Mouse (Mus musculus): ENCODE data around the gene Asic2.

The Asic2 gene

GRCm38 (mm10) chr11:80973273-80973672 lies 995.0 kb downstream of the Asic2 start:
- DNase-seq, result no peak

GRCm38 (mm10) chr11:80967544-80967943 lies 1000.7 kb downstream of the Asic2 start:
- DNase-seq, result no peak

GRCm38 (mm10) chr11:80966040-80966439 lies 1002.2 kb downstream of the Asic2 start:
- DNase-seq, result no peak

GRCm38 (mm10) chr11:80961326-80961725 lies 1006.9 kb downstream of the Asic2 start:
- DNase-seq, result no peak

- DNase-seq, result no peak
These were observed 1010.1 kb downstream of the Asic2 start for GRCm38 (mm10) chr11:80958086-80958671.

- no peak for DNase-seq
These were observed 1012.3 kb downstream of the Asic2 start for GRCm38 (mm10) chr11:80955915-80956314.

GRCm38 (mm10) chr11:80954147-80954546 lies 1014.1 kb downstream of the Asic2 start:
- no peak for DNase-seq

- DNase-seq, result peak in 1 of 2 experiments; percentile 4
These were observed 1019.1 kb downstream of the Asic2 start for GRCm38 (mm10) chr11:80949068-80949738.

- DNase-seq, result no peak
These were observed 1020.2 kb downstream of the Asic2 start for GRCm38 (mm10) chr11:80948103-80948502.

- no peak for DNase-seq
These were observed 1022.1 kb downstream of the Asic2 start for GRCm38 (mm10) chr11:80946163-80946562.

- DNase-seq, result no peak
These were observed 1044.8 kb downstream of the Asic2 start for GRCm38 (mm10) chr11:80923286-80923951.

GRCm38 (mm10) chr11:80918332-80918731 lies 1049.9 kb downstream of the Asic2 start:
- DNase-seq, result no peak

- peak in 1 of 2 experiments; percentile 13 for DNase-seq
These were observed 1050.6 kb downstream of the Asic2 start for GRCm38 (mm10) chr11:80917688-80918087.

GRCm38 (mm10) chr11:80913408-80914024 lies 1054.7 kb downstream of the Asic2 start:
- no peak for DNase-seq

- no peak for DNase-seq
These were observed 1055.5 kb downstream of the Asic2 start for GRCm38 (mm10) chr11:80912721-80913120.

- no peak for DNase-seq
These were observed 1060.4 kb downstream of the Asic2 start for GRCm38 (mm10) chr11:80907820-80908219.

- peak; percentile 16 to 60 for DNase-seq
These were observed 1061.8 kb downstream of the Asic2 start for GRCm38 (mm10) chr11:80906456-80906855.

GRCm38 (mm10) chr11:80904559-80904958 lies 1063.7 kb downstream of the Asic2 start:
- no peak for DNase-seq

GRCm38 (mm10) chr11:80903426-80903825 lies 1064.8 kb downstream of the Asic2 start:
- no peak for DNase-seq

- DNase-seq, result no peak
These were observed 1065.6 kb downstream of the Asic2 start for GRCm38 (mm10) chr11:80902664-80903063.

- DNase-seq, result no peak
These were observed 1067.7 kb downstream of the Asic2 start for GRCm38 (mm10) chr11:80900555-80900954.

- DNase-seq, result no peak
These were observed 1072.4 kb downstream of the Asic2 start for GRCm38 (mm10) chr11:80895853-80896252.

- no peak for DNase-seq
These were observed 1078.8 kb downstream of the Asic2 start for GRCm38 (mm10) chr11:80889336-80890063.
